Mouse (Mus musculus) 3134 (cell line): ENCODE results near the gene Gpr75.

Experiments used
- DNase-seq: peaks from one replicate; pipeline ENCODE4 v3.0.0-alpha.2; 2011; ENCODE audit warnings: low spot score; ENCODE audit not compliant: insufficient read length; ENCODE audit errors: extremely low read depth

Gene Gpr75

DNA sequence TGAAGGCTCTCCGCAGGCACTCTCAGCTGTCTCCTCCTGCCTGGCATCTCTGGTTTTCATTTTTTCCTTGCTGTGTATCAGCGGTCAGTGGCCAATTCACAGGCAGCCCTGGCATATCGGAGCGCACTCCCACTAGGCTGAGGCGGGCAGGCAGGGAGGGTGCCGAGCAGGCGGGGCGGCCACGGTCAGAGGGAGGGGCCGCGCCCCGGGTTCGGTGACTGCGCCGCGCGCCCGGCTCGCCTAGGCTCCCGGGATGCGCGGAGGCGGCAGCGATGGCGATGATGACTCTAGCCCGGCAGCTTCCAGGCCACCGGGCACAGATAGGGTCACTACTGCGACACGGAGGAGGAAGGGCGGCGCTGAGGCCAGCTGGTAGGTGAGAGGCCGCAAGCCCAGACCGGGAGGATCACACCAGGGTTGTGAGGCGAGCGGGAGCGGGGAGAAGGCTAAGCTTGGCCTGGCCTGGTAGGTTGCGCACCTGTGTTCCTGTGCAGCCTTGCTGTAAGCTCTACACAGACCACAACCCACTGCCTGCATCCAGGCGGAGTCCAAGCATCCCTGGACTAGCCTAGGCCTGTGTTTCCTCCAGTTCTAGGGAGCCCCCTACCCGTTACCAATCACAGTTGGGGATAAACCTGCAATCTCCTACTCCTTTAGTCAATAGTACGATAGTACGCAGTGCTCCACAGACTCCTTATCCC is at the start of gene Gpr75, which contains the start of gene Asb3:
Gene Gpr75, plus strand, starts transcription at position 188 of the 701 bp plus-strand sequence.
Gene Asb3, plus strand, starts transcription at position 246 of the 701 bp plus-strand sequence.
- peak; percentile 5 for DNase-seq

DNA sequence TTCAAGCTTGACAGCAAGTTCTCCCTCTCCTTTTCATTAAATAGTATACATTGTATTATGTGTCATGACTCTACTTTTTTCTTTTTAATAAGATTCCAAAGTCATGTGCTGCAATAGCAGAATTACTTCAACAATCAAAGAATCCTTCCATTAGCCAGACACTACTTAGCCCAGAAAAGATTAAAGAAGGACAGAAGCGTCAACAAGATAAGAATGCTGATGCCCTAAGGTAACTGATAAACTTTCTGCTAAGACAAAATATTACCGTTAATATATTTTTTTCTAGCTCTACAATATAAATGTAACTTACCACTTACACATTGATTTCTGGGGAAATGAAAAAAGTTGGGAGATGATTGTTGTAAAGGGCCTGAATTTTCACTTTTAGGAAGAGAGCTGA is 46.4 kb upstream of the Gpr75 start:
- DNase-seq, result no peak

DNA sequence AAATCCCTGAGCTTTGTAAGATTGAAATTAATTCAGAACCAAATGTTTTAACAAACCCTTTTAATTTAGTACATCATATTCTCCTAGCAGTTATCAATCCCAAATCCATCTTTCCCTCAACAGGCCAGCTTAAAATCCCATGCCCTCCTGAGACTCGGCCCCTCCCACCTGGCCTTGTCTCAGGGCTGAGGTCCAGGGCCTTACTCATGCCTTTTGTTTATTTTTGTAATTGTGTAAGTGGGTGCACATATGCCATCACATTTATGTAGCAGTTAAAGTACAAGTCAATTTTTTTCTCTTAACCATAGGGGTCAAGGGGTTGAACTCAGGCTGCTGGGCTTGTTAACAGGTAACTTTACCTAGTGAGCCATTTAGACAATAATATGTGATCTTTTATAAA is 40.8 kb upstream of the Gpr75 start:
- DNase-seq, result peak; percentile 27

DNA sequence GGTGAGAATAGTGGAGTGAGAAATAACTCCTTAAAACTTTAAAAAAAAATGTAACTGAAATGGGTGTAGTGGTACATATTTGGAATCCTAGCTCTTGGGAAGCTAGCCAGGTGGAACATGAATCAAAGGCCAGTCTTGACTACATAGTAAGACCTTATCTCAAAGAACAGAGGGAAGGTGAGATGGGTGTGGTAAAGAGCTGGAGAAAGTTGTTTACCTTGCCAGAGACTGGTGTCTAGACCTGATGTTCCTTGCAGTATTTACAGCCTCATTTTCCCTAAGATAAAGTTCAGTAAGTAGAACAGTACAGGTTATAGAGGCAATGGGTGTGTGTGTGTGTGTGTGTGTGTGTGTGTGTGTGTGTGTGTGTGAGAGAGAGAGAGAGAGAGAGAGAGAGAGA is 12.7 kb upstream of the Gpr75 start:
- no peak for DNase-seq

DNA sequence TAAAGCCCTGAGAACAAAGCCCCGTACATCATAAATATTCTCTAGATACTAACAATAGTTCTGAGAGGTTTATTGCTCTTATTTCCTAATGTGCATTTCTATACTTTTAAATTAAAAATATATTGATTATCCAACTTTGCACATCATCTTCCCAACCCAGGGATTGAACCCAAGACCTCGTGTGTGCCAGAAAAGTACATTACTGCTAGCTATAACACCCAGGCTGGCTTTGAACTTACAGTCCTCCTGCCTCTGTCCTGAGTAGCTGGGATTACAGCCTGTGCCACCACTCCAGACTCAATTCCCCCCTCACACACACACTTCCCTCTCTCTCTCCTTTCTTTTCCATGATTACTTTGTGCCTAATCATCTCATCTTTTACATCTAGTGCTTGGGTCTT is 3.0 kb downstream of the Gpr75 start:
- DNase-seq, result no peak

DNA sequence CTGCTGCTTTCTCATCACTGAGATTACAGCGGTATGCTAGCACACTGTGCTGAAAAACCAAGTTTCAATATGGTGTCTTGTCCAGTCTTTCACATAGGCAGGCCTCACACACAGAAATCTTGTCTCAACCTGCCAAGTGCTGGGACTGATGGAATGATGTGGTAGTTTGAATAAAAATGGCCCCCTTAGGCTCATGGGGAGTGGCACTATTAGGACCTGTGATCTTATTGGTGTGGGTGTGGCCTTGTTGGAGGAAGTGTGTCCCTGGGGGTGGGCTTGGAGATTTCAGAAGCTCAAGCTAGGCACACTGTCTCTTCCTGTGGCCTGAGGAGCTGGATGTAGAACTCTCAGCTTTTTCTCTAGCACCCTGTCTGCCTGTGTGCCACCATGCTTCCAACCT is 11.0 kb downstream of the Gpr75 start:
- no peak for DNase-seq

DNA sequence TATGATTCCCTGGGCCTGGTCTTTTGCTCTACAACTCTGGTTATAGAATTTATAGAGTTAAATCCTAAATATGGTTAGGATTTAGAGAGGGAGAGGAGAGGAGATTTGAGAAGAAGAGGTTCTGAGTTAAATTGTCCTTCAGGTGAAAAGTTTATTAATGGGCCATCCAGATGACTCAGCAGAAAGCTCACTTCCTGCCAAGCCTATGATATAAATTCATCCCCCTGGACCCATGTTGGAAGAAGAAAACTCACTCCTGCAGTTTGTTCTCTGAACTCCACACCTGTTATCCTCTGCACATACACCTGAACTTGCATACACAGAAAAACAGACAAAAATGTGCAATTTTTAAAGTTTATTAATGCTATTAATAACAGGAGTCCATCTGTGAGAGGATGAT is 14.2 kb downstream of the Gpr75 start:
- DNase-seq, result no peak

DNA sequence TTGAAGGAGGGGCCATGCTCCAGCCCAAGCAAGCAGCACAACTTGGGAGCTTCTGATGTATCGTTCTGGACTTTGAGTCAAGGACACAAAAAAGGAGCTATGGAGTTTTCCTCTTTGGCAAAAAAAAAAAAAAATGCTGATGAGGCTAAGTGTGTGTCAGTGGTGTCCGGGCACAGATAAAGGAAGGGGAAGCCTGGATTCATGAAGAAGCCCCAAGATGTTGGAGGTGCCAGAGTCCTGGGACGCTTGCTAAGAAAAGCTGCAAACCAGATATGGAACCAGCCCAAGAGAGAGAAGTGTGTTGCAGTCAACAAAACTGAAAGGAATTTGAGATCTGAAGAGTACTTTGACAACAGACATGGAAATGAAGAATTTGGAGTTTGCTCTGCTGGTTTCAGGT is 27.2 kb downstream of the Gpr75 start:
- DNase-seq, result no peak

DNA sequence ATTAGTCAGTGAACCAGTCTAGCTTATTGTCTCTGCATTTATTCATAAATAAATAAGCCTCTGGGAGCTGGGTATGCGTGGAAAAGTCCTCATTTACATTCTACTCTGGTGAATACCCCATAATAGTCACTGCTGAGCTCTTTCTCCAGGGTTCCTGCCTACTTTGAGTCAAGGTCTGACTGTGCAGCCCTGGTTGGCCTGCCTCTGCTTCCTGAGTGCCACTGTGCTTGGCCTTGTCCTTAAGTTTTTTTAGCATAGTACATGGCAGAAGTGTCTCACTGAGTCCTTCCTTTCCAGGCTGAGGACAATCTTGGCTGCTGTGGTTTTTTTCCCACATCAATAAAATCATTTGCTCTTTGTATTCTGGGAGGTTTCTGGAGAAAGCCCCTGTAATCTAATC is 35.5 kb downstream of the Gpr75 start:
- no peak for DNase-seq

DNA sequence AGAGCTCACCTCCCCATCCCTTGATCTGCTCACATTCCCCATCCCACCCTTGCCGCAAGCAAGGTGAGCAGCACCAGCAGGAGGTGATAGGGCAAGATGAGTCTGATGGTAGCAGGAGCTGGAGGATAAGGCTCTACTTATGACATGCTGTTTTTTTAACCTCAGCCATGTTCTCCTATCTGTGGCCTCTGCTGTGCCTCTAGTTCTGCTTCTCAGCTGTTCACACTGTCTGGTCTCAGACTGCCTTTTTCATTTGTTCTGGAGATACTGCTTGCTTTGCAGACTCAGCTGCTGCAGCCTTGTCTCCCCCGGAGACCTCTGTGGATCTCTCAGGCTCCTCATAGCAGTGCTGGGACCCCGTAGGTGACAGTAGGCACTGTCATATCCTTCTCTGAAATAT is 38.1 kb downstream of the Gpr75 start:
- DNase-seq, result no peak

DNA sequence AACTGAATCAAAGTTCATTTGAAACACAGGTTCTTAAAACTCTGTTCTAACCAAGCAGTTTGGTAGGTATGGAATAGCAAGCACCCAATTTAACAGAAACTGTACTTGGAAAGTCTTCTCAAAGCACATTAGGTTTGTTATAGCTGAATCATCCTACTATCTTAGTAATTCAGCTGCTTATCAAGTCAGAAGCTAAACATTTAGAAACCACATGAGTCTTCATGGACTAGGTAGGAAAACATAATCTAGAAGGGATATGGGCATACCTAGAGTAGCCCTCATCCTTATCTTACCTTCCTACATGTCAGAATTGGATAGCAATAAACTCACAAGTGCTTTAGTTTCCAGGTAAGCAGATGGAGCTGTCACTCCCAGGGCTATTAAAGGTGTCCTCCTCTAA is 42.9 kb downstream of the Gpr75 start:
- no peak for DNase-seq

DNA sequence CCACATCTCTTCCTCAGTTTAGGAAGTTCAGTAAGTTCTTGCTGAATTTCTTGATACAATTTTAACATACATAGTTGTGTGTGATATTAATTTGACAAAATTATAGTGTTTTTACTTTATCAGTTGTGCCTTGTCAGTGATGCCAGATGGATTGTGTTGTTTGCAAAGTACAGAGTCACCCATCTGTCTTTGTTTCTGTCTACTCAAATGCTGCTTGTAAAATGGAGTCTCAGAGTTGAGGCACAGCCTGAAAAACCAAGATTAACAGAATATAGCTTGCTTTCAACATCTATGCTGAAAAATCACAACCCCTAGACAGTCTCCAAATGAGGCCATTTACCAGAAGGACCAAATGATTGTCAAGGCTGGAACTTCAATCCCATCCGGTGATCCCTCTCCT is 43.3 kb downstream of the Gpr75 start:
- no peak for DNase-seq
